Mouse (Mus musculus) ES-E14 (cell line): ENCODE measurements around the gene Tnnt2.

Source experiments
- HCFC1 ChIP-seq: IDR thresholded peaks from 2 replicates; pipeline ENCODE4 v1.6.1; 2012; ENCODE audit warnings: low read length, inconsistent platforms, borderline replicate concordance; ENCODE audit not compliant: insufficient read depth
- MAFK ChIP-seq: IDR thresholded peaks from 2 replicates; pipeline ENCODE4 v1.6.1; 2014; ENCODE audit warnings: mild to moderate bottlenecking, low read depth, low read length, inconsistent platforms; ENCODE audit not compliant: insufficient read depth
- ZC3H11A ChIP-seq: IDR thresholded peaks from 2 replicates; pipeline ENCODE4 v1.6.1; 2012; ENCODE audit warnings: low read depth, mild to moderate bottlenecking, inconsistent platforms, low read length, borderline replicate concordance
- ZNF384 ChIP-seq: IDR thresholded peaks from 2 replicates; pipeline ENCODE4 v1.6.1; 2012; ENCODE audit warnings: low read depth, low read length, inconsistent platforms

GRCm38 (mm10) chr1:135800192-135800950 lies 35.8 kb upstream of the Tnnt2 start:
- TF ChIP-seq ZC3H11A (no peak), ZNF384 (no peak), MAFK (no peak), HCFC1 (no peak)
